Mouse (Mus musculus): ENCODE data around the gene 1700086D15Rik.

DNA sequence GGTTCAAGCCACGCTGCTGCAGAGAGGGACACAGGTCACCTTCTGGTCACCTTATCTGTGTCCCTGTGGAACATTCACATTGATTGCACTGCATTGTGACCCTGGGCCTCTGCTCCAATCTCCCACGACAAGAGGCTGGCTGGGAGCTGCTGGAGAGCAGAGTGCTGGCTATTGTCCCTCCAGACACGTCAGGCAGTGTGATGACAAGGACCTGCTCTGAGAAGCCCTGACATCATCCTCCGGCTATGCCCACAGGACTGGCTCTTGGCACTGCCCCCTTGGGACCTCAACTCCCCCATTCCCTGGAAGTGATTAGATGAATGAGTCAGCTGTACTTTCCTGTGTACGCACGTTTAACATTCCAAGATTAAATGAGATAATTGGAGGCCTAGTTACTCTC, 49.8 kb upstream of the 1700086D15Rik start:
- TF ChIP-seq CTCF (IDR thresholded peaks at IDR 0.05) (no peak), EP300 (IDR thresholded peaks at IDR 0.05) (no peak)

All from lung, postnatal 0 days (tissue).